In the genomic region with DNA sequence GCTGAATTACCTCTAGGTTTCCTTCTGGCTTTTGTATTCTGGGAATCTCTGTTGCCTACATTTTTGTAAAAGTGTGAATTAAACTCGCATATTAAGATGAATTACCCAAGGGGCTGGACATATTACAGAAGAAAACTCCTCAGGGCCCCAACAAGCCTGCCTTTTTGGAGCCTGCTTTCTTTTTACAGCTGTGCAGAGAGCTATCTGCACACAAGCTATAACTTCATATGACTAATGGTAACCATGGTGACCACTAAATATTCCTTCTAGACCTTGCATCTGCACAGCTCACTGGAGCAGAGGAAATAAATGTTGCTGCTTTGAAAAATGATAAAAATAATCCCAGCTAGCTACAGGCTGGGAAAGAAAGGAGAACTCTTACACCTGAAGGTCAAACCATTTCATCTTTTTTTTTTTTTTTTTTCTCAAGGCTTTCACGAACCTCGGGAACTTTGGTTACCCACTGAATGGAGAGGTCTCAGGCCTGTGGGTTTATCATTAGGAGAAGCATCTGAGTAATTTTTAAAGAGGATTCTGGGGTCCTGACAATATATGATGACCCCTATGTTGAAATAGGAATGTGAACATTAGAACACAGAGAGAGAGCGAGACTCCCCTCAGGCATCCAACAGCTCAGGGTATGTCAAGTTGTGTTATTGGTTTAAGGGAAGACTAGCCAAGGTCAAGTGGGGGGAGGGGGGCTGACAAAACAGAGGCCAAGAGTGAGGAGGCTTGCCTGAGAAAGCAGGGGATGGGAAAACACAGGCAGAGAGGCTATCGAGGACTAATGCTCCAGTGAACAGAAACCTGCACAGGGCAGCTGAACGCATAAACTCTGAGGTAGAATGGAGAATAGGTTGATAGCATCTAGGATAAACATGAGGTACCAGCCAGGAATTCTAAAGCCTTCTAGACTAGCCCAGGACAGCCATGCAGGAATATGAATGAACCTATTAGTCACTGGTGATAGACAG, we compare ENCODE assay signal across 10 mouse cellular contexts.
DNase-seq lines count a peak whose midpoint lies in the region; ATAC-seq and TF ChIP-seq lines count a peak whose summit lies in the region.
"Had no signal": no experiment of that assay in that cellular context is flagged by ENCODE, and none has a peak within 500 bp of the region (broad histone marks: within the 10 kb centered on the region; RNA-seq: fewer than 3 reads in every experiment).

No protein-coding gene starts in this region.

- no peak overlapping the region for H3ac ChIP-seq in myocyte (ENCODE audit: control insufficient read depth, insufficient read length)

- peak overlapping the region; percentile 49 for H3K27ac ChIP-seq in hindbrain, embryonic 14.5 days

- H3K4me3 ChIP-seq in hindbrain, embryonic 14.5 days (replicated peaks; ENCODE audit: low read length): no peak overlapping the region
- H3K4me3 ChIP-seq in myocyte: no peak overlapping the region
- H3K4me3 ChIP-seq: megakaryocyte, embryonic 14.5 days had no signal

- peak; percentile 64; the same call in 1 of the 2 replicates for ATAC-seq in hindbrain, embryonic 14.5 days (ENCODE audit: low FRiP score)

- no peak overlapping the region for H3K9ac ChIP-seq in hindbrain, embryonic 14.5 days

- no peak overlapping the region for H3K4me2 ChIP-seq in hindbrain, embryonic 14.5 days (replicated peaks)
- H3K4me2 ChIP-seq in myocyte (ENCODE audit: low read depth): peak overlapping the region; percentile 44

- peak; percentile 32 for DNase-seq in left cerebral cortex, adult 11 months (ENCODE audit: low spot score)
- DNase-seq in left cerebral cortex, adult 18-20 months (ENCODE audit: low spot score in 2 of 2): no peak
- DNase-seq in brain, embryonic 18.5 days (ENCODE audit: low read depth, low spot score): peak; percentile 36
- DNase-seq in hindbrain, embryonic 14.5 days (ENCODE audit: low spot score): peak; percentile 45
- DNase-seq in cerebellum, adult 9-11 months: no peak
- no peak for DNase-seq in frontal cortex, postnatal 10 days (ENCODE audit: low spot score in 2 of 2)
- no peak for DNase-seq in heart, postnatal 4 days
- DNase-seq: cerebellum, postnatal 14 days had no signal

- TF ChIP-seq POLR2A in myocyte (IDR thresholded peaks at IDR 0.05; ENCODE audit: insufficient read length, low read depth): no peak

- H3K79me2 ChIP-seq in myocyte (ENCODE audit: control insufficient read depth, insufficient read depth): no peaks in the 10 kb centered on the region

- peaks cover 14% of the 10 kb centered on the region for H3K4me1 ChIP-seq in hindbrain, embryonic 14.5 days (replicated peaks; ENCODE audit: control insufficient read depth, insufficient read depth, low read length)
- H3K4me1 ChIP-seq: megakaryocyte, embryonic 14.5 days had no signal

- WGBS in hindbrain, embryonic 14.5 days: 58% methylated on average over 6 of the region's 6 CpGs

- no peaks in the 10 kb centered on the region for H3K36me3 ChIP-seq in hindbrain, embryonic 14.5 days (replicated peaks; ENCODE audit: control insufficient read depth, insufficient read depth)
- no peaks in the 10 kb centered on the region for H3K36me3 ChIP-seq in myocyte (ENCODE audit: control insufficient read depth, insufficient read depth)

- no peaks in the 10 kb centered on the region for H3K27me3 ChIP-seq in hindbrain, embryonic 14.5 days (ENCODE audit: control insufficient read depth, insufficient read depth, low read length)
- no peaks in the 10 kb centered on the region for H3K27me3 ChIP-seq in myocyte (ENCODE audit: control insufficient read depth, insufficient read depth, insufficient read length)

- H3K9me3 ChIP-seq in hindbrain, embryonic 14.5 days (ENCODE audit: control insufficient read depth, low read length): no peaks in the 10 kb centered on the region

TF ChIP-seq in myocyte, 11 proteins besides CTCF, POLR2A, EP300 and RAD21:
- TF ChIP-seq USF1 (IDR thresholded peaks at IDR 0.05; ENCODE audit: low read depth): no peak
- no peak for TF ChIP-seq TCF12 (IDR thresholded peaks at IDR 0.05; ENCODE audit: insufficient read depth, poor library complexity, severe bottlenecking)
- no peak for TF ChIP-seq SRF (IDR thresholded peaks at IDR 0.05; ENCODE audit: control insufficient read depth, insufficient read length, low read depth)

Comparison
In these comparisons a context has a peak if more than half of its experiments do, and no peak if none do; other contexts are left out.
1. DNase-seq: peak in left cerebral cortex, adult 11 months (single experiment), brain, embryonic 18.5 days (single experiment) and hindbrain, embryonic 14.5 days (single experiment); none in left cerebral cortex, adult 18-20 months (0 of 2), cerebellum, adult 9-11 months (single experiment), frontal cortex, postnatal 10 days (0 of 2) and heart, postnatal 4 days (single experiment).